In the genomic region with DNA sequence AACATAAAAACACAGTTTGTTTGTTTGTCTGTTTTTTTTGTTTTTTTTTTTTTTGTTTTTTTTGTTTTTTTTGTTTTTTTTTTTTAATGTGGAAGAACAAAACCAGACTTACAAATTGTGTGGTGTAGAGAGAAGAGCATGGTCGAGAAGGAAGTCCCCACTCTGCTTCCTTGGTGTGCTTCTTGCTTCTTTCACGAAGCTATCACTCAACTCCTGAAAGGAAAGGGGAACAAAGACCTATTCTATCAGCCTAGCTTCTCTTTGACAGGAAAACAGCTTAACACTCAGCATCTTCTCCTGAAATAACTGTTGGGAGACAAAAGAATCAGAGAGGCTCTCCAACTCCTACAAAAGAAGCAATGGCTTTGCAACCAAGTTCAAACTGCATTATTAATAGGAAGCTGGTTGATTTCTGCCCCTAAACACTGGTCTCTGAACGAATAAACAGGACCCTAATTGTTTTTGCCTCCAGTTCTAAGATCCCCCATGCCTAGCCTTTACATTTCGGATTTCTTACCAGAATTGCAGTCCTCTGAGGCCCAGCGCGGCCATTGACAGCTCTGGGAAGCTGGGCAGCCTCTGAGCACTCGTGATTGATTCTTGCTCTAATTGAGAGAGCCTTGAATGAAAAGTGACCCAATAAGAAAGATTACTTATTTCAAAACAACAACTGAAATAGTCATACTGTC, we compare ENCODE assay signal across 21 mouse cellular contexts.
DNase-seq lines count a peak whose midpoint lies in the region; ATAC-seq and TF ChIP-seq lines count a peak whose summit lies in the region.
"Had no signal": no experiment of that assay in that cellular context is flagged by ENCODE, and none has a peak within 500 bp of the region (broad histone marks: within the 10 kb centered on the region; RNA-seq: fewer than 3 reads in every experiment).

No protein-coding gene starts in this region.

- no peak for ATAC-seq in hindbrain, postnatal 0 days
- ATAC-seq in hindbrain, embryonic 12.5 days (ENCODE audit: low FRiP score): peak; percentile 55; the same call in 1 of the 2 replicates
- peak; percentile 59 for ATAC-seq in neural tube, embryonic 11.5 days (ENCODE audit: insufficient read depth, low FRiP score, low TSS enrichment)
- ATAC-seq: intestine, embryonic 16.5 days; liver, postnatal 0 days had no signal

- no peak overlapping the region for H3K4me3 ChIP-seq in hindbrain, embryonic 10.5 days
- no peak overlapping the region for H3K4me3 ChIP-seq in hindbrain, postnatal 0 days (ENCODE audit: low read length)
- H3K4me3 ChIP-seq in hindbrain, embryonic 12.5 days: no peak overlapping the region
- H3K4me3 ChIP-seq in neural tube, embryonic 11.5 days (ENCODE audit: low read depth, low read length): no peak overlapping the region
- H3K4me3 ChIP-seq: erythroblast, embryonic 14.5 days; heart, embryonic 12.5 days; megakaryocyte, embryonic 14.5 days had no signal

- H3K4me2 ChIP-seq in hindbrain, postnatal 0 days (ENCODE audit: low read depth, low read length): no peak overlapping the region
- no peak overlapping the region for H3K4me2 ChIP-seq in hindbrain, embryonic 12.5 days (replicated peaks)
- no peak overlapping the region for H3K4me2 ChIP-seq in neural tube, embryonic 11.5 days (ENCODE audit: low read depth)
- H3K4me2 ChIP-seq: heart, embryonic 12.5 days had no signal

- H3K27ac ChIP-seq in hindbrain, embryonic 10.5 days: peak overlapping the region; percentile 86
- no peak overlapping the region for H3K27ac ChIP-seq in hindbrain, postnatal 0 days
- H3K27ac ChIP-seq in hindbrain, embryonic 12.5 days: peak overlapping the region; percentile 66
- no peak overlapping the region for H3K27ac ChIP-seq in neural tube, embryonic 11.5 days (ENCODE audit: low read depth, low read length)

- H3K4me1 ChIP-seq in hindbrain, embryonic 10.5 days (replicated peaks): peaks cover 58% of the 10 kb centered on the region
- peaks cover 2% of the 10 kb centered on the region; the same call in 1 of the 2 replicates for H3K4me1 ChIP-seq in hindbrain, postnatal 0 days (ENCODE audit: insufficient read depth, low read length)
- H3K4me1 ChIP-seq in hindbrain, embryonic 12.5 days: peaks cover 28% of the 10 kb centered on the region
- H3K4me1 ChIP-seq in neural tube, embryonic 11.5 days (ENCODE audit: control insufficient read depth, insufficient read depth, low read length): peaks cover 8% of the 10 kb centered on the region; the same call in 1 of the 2 replicates
- H3K4me1 ChIP-seq: megakaryocyte, embryonic 14.5 days had no signal

- WGBS in hindbrain, embryonic 10.5 days: 16% methylated on average over 7 of the region's 7 CpGs
- 24% methylated on average over 7 of the region's 7 CpGs for WGBS in hindbrain, postnatal 0 days
- 12% methylated on average over 7 of the region's 7 CpGs for WGBS in hindbrain, embryonic 12.5 days
- WGBS in neural tube, embryonic 11.5 days: 14% methylated on average over 7 of the region's 7 CpGs

- no peak overlapping the region for H3K9ac ChIP-seq in hindbrain, postnatal 0 days (replicated peaks; ENCODE audit: low read length)
- no peak overlapping the region for H3K9ac ChIP-seq in hindbrain, embryonic 12.5 days
- no peak overlapping the region for H3K9ac ChIP-seq in neural tube, embryonic 11.5 days (ENCODE audit: low read length)
- H3K9ac ChIP-seq: heart, embryonic 12.5 days; liver, postnatal 0 days had no signal

- no peak for TF ChIP-seq CTCF in hindbrain, postnatal 0 days (IDR thresholded peaks at IDR 0.05; ENCODE audit: low read depth)

- DNase-seq in hindbrain, embryonic 10.5 days (ENCODE audit: low spot score): peak; percentile 35
- DNase-seq in hindbrain, postnatal 0 days (ENCODE audit: low spot score): no peak
- DNase-seq in embryo, embryonic 11 days: peak; percentile 60
- DNase-seq in neural tube, embryonic 11.5 days (ENCODE audit: low spot score): peak; percentile 59
- DNase-seq in spleen, postnatal 4 days (ENCODE audit: low spot score in 2 of 2): no peak
- no peak for DNase-seq in T-cell, adult 2 months (ENCODE audit: low spot score)
- DNase-seq in thymus, postnatal 0 days (ENCODE audit: low spot score): no peak
- DNase-seq: adrenal gland, postnatal 14 days; B cell, adult 2 months; cerebellum, adult 2 months; gastrocnemius, postnatal 36 days; heart, postnatal 36 days; liver; liver, postnatal 0 days; lung, postnatal 14 days; thymus, adult 2 months had no signal

- no peaks in the 10 kb centered on the region for H3K36me3 ChIP-seq in hindbrain, embryonic 10.5 days
- H3K36me3 ChIP-seq in hindbrain, postnatal 0 days (ENCODE audit: insufficient read depth, low read length): no peaks in the 10 kb centered on the region
- no peaks in the 10 kb centered on the region for H3K36me3 ChIP-seq in hindbrain, embryonic 12.5 days
- H3K36me3 ChIP-seq in neural tube, embryonic 11.5 days (ENCODE audit: control insufficient read depth, insufficient read depth, low read length): no peaks in the 10 kb centered on the region
- H3K36me3 ChIP-seq: heart, embryonic 12.5 days had no signal

- H3K9me3 ChIP-seq in hindbrain, embryonic 10.5 days: no peaks in the 10 kb centered on the region
- H3K9me3 ChIP-seq in hindbrain, postnatal 0 days (ENCODE audit: low read length): no peaks in the 10 kb centered on the region
- no peaks in the 10 kb centered on the region for H3K9me3 ChIP-seq in hindbrain, embryonic 12.5 days (replicated peaks)
- H3K9me3 ChIP-seq in neural tube, embryonic 11.5 days (ENCODE audit: control insufficient read depth, low read length): no peaks in the 10 kb centered on the region
- H3K9me3 ChIP-seq: heart, embryonic 12.5 days had no signal

- no peaks in the 10 kb centered on the region for H3K27me3 ChIP-seq in hindbrain, embryonic 10.5 days (ENCODE audit: insufficient read depth, poor library complexity, severe bottlenecking)
- H3K27me3 ChIP-seq in hindbrain, postnatal 0 days (ENCODE audit: insufficient read depth, low read length): no peaks in the 10 kb centered on the region
- H3K27me3 ChIP-seq in hindbrain, embryonic 12.5 days: no peaks in the 10 kb centered on the region
- no peaks in the 10 kb centered on the region for H3K27me3 ChIP-seq in neural tube, embryonic 11.5 days (ENCODE audit: control insufficient read depth, insufficient read depth, low read length)
- H3K27me3 ChIP-seq: heart, embryonic 12.5 days; megakaryocyte, embryonic 14.5 days had no signal

Comparison
In these comparisons a context has a peak if more than half of its experiments do, and no peak if none do; other contexts are left out.
1. DNase-seq: peak in hindbrain, embryonic 10.5 days (single experiment), embryo, embryonic 11 days (single experiment) and neural tube, embryonic 11.5 days (single experiment); none in hindbrain, postnatal 0 days (single experiment), spleen, postnatal 4 days (0 of 2), T-cell, adult 2 months (single experiment) and thymus, postnatal 0 days (single experiment).
2. H3K27ac ChIP-seq: peak in hindbrain, embryonic 10.5 days (single experiment) and hindbrain, embryonic 12.5 days (single experiment); none in hindbrain, postnatal 0 days (single experiment) and neural tube, embryonic 11.5 days (single experiment).